Mouse (Mus musculus): ENCODE data around the gene Nkd1. TPM values are rescaled to one million over a fixed set of nuclear protein-coding genes. Genes with fewer than 3 reads are reported as not detected.

The Nkd1 gene
- polyA plus RNA-seq, 1 experiment: 9.3 TPM

GRCm38 (mm10) chr8:88598578-88598977, 77.4 kb downstream of the Nkd1 start:
- H3K27me3 ChIP-seq (ENCODE audit: control insufficient read depth, insufficient read depth, low read length): no peaks in the 10 kb centered on the region
- WGBS: 82% methylated on average over 5 of the region's 5 CpGs
- no peak for DNase-seq (ENCODE audit: low read depth in 1 of 2, low spot score in 2 of 2)
- H3K27ac ChIP-seq (ENCODE audit: insufficient read depth, low read length): no peak overlapping the region
- no peaks in the 10 kb centered on the region for H3K36me3 ChIP-seq (ENCODE audit: control insufficient read depth, insufficient read depth, low read length)
- H3K4me3 ChIP-seq (ENCODE audit: extremely low read depth, insufficient read depth, insufficient read length): no peak overlapping the region
- no peaks in the 10 kb centered on the region for H3K4me1 ChIP-seq (ENCODE audit: control insufficient read depth, insufficient read depth, insufficient read length)
- TF ChIP-seq CTCF (IDR thresholded peaks at IDR 0.05; ENCODE audit: extremely low read depth, insufficient read depth, insufficient read length, insufficient replicate concordance) (no peak), POLR2A (IDR thresholded peaks at IDR 0.05; ENCODE audit: low read depth, low read length) (no peak)

DNA sequence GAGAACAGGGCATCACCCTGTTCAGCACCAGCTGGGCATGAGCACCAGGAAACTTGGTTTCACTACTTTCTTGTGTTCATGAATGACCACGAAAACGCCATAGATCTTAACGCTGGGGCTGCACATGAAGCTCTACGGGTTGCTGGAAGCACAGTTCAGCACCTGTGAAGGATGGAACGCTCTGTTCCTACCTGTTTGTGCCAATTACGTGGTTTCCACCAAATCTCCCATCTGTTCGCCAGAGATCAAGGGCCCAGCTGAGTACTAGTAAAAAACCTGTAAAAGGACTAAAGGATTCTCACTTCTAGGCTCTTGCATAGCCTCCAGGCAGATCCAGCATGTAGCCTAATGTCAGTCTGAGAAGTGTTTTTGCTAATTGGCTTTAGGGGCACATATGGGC, 78.3 kb downstream of the Nkd1 start:
- H3K4me1 ChIP-seq (ENCODE audit: control insufficient read depth, insufficient read depth, insufficient read length): no peaks in the 10 kb centered on the region
- DNase-seq (ENCODE audit: low read depth in 1 of 2, low spot score in 2 of 2): no peak
- H3K36me3 ChIP-seq (ENCODE audit: control insufficient read depth, insufficient read depth, low read length): no peaks in the 10 kb centered on the region
- TF ChIP-seq CTCF (IDR thresholded peaks at IDR 0.05; ENCODE audit: extremely low read depth, insufficient read depth, insufficient read length, insufficient replicate concordance): no peak
- H3K27ac ChIP-seq (ENCODE audit: insufficient read depth, low read length): no peak overlapping the region
- no peak overlapping the region for H3K4me3 ChIP-seq (ENCODE audit: extremely low read depth, insufficient read depth, insufficient read length)
- 69% methylated on average over 7 of the region's 7 CpGs for WGBS
- H3K27me3 ChIP-seq (ENCODE audit: control insufficient read depth, insufficient read depth, low read length): no peaks in the 10 kb centered on the region

DNA sequence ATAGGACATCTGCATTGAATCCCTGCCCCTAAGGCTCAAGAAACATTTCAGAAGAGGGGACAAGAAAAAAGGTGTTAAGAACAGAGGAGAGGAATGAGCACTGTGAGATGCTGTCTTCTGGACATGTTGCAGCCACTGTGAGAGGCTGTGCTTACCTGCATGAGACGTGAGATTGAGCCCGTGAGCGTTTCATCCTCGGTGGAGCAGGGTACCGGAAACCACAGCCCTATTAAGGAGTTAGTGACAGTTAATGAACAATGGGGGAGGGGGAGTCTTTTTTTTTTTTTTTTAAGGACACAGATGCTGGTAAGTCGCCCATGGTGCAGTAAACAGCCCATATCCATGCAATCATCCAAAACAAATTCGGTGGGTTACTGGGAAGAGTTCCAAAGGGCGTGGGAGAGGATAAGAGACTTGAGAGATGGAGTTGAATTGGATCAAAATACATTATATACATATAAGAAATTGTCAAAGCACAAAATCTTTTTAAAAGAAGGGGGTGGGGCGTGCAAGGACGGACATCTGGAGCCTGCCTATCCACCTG, 82.4 kb downstream of the Nkd1 start:
- Histone ChIP-seq H3K4me1 (ENCODE audit: control insufficient read depth, insufficient read depth, insufficient read length) (no peaks in the 10 kb centered on the region), H3K4me3 (ENCODE audit: extremely low read depth, insufficient read depth, insufficient read length) (no peak overlapping the region), H3K27me3 (ENCODE audit: control insufficient read depth, insufficient read depth, low read length) (no peaks in the 10 kb centered on the region), H3K36me3 (ENCODE audit: control insufficient read depth, insufficient read depth, low read length) (no peaks in the 10 kb centered on the region), H3K27ac (ENCODE audit: insufficient read depth, low read length) (no peak overlapping the region)
- no peak for DNase-seq (ENCODE audit: low read depth in 1 of 2, low spot score in 2 of 2)
- WGBS: 35% methylated on average over 10 of the region's 10 CpGs
- TF ChIP-seq POLR2A (IDR thresholded peaks at IDR 0.05; ENCODE audit: low read depth, low read length): no peak
- no peak for TF ChIP-seq CTCF (IDR thresholded peaks at IDR 0.05; ENCODE audit: extremely low read depth, insufficient read depth, insufficient read length, insufficient replicate concordance)

DNA sequence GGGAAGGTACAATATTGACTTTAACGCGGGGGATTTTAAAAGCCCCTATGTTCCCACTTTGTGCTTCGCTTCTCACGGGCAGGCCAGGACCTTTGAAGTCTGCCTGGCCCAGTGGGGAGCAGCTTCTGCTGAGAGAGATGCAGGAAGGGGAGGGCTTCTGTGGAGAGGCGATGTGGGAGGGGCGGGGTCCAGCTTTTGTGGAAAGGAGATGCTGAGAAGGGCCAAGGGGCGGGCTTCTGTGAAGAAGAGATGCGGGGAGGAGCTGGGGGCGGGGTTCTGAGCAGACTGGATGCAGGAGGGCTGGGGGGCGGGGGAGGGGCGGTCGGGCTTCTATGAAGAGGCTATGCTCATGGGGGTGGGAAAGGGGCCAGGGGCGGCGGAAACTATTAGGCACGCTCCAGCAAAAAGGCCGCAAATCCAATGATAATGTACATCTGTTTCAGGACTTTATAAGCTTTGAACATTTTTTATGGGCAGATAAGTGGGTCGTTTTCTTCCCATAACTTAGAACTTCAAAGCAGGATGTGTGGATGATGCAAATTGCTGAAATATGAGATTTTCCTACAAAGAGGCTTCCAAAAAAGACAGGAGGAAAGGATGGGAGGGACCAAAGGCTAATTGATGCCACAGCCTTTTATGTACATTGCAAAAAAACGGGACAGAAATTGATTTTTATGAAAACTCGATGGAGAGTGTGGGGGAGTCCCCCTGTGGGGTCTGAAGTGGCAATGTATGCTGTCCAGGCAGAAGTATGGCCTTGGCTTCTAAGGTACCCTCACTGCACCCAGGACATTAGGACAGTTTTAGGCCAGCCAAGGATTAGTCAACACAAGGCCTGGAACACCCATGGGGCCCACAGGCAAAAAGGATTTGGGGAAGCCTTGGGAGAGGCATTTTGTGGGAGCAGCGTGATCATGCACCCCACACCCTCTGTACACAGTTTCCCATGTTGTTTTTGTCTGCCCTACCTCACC, 83.2 kb downstream of the Nkd1 start:
- TF ChIP-seq POLR2A (IDR thresholded peaks at IDR 0.05; ENCODE audit: low read depth, low read length): no peak
- TF ChIP-seq CTCF (IDR thresholded peaks at IDR 0.05; ENCODE audit: extremely low read depth, insufficient read depth, insufficient read length, insufficient replicate concordance): no peak

GRCm38 (mm10) chr8:88605361-88606040, 84.3 kb downstream of the Nkd1 start:
- DNase-seq (ENCODE audit: low read depth in 1 of 2, low spot score in 2 of 2): no peak
- no peak overlapping the region for H3K27ac ChIP-seq (ENCODE audit: insufficient read depth, low read length)
- H3K27me3 ChIP-seq (ENCODE audit: control insufficient read depth, insufficient read depth, low read length): no peaks in the 10 kb centered on the region
- H3K4me1 ChIP-seq (ENCODE audit: control insufficient read depth, insufficient read depth, insufficient read length): no peaks in the 10 kb centered on the region
- H3K36me3 ChIP-seq (ENCODE audit: control insufficient read depth, insufficient read depth, low read length): no peaks in the 10 kb centered on the region
- no peak overlapping the region for H3K4me3 ChIP-seq (ENCODE audit: extremely low read depth, insufficient read depth, insufficient read length)
- 33% methylated on average over 13 of the region's 13 CpGs for WGBS
- TF ChIP-seq CTCF (IDR thresholded peaks at IDR 0.05; ENCODE audit: extremely low read depth, insufficient read depth, insufficient read length, insufficient replicate concordance) (no peak), POLR2A (IDR thresholded peaks at IDR 0.05; ENCODE audit: low read depth, low read length) (no peak)

More for the DNA sequence above, 83.2 kb downstream of the Nkd1 start:
- H3K4me1 ChIP-seq (ENCODE audit: control insufficient read depth, insufficient read depth, insufficient read length): no peaks in the 10 kb centered on the region
- H3K27me3 ChIP-seq (ENCODE audit: control insufficient read depth, insufficient read depth, low read length): no peaks in the 10 kb centered on the region
- WGBS: 38% methylated on average over 19 of the region's 20 CpGs
- H3K27ac ChIP-seq (ENCODE audit: insufficient read depth, low read length): no peak overlapping the region
- no peaks in the 10 kb centered on the region for H3K36me3 ChIP-seq (ENCODE audit: control insufficient read depth, insufficient read depth, low read length)
- DNase-seq (ENCODE audit: low read depth in 1 of 2, low spot score in 2 of 2): no peak
- no peak overlapping the region for H3K4me3 ChIP-seq (ENCODE audit: extremely low read depth, insufficient read depth, insufficient read length)

- no peak overlapping the region for H3K27ac ChIP-seq (ENCODE audit: insufficient read depth, low read length)
- 87% methylated on average over 8 of the region's 8 CpGs for whole genome bisulfite sequencing
- no peaks in the 10 kb centered on the region for H3K27me3 ChIP-seq (ENCODE audit: control insufficient read depth, insufficient read depth, low read length)
- H3K4me3 ChIP-seq (ENCODE audit: extremely low read depth, insufficient read depth, insufficient read length): no peak overlapping the region
- H3K4me1 ChIP-seq (ENCODE audit: control insufficient read depth, insufficient read depth, insufficient read length): no peaks in the 10 kb centered on the region
- TF ChIP-seq CTCF (IDR thresholded peaks at IDR 0.05; ENCODE audit: extremely low read depth, insufficient read depth, insufficient read length, insufficient replicate concordance) (no peak), POLR2A (IDR thresholded peaks at IDR 0.05; ENCODE audit: low read depth, low read length) (no peak)
- DNase-seq (ENCODE audit: low read depth in 1 of 2, low spot score in 2 of 2): no peak
- H3K36me3 ChIP-seq (ENCODE audit: control insufficient read depth, insufficient read depth, low read length): no peaks in the 10 kb centered on the region
Observed at GRCm38 (mm10) chr8:88609036-88609435, 87.9 kb downstream of the Nkd1 start.

Measured in spleen, adult 2 months (tissue).